Mouse (Mus musculus) ES-Bruce4 (cell line): Measurements from ENCODE around the gene Zfp704.

Experiments used
- CTCF ChIP-seq: IDR thresholded peaks from one replicate; pipeline ENCODE4 v1.8.1; 2011; ENCODE audit warnings: low read depth, low read length
- POLR2A ChIP-seq: IDR thresholded peaks from one replicate; pipeline ENCODE4 v1.8.1; 2011; ENCODE audit warnings: low read length; ENCODE audit not compliant: insufficient read depth

DNA sequence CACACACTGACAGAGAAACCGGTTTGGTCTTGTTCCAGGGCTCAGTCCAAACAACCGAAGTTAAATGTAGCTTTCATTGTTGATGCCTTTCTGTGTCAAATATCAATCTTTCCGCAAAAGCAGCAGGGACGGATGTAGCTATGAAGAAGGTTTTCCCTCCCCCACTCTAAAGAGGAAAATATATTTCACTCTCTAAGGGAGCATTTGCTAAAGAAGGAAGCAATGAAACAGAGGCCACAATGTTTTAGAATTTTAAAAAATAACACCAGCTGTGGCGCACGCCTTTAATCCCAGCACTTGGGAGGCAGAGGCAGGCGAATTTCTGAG lies 89.2 kb downstream of the Zfp704 start:
- no peak for TF ChIP-seq POLR2A
- no peak for TF ChIP-seq CTCF
